Mouse (Mus musculus) heart, adult 2 months (tissue): ENCODE measurements around the gene Kcnn4.

ENCODE experiments used
- CTCF ChIP-seq: fragments of 200-600 bp; IDR thresholded peaks from 2 replicates; pipeline ENCODE4 v1.8.1; 2022; ENCODE audit warnings: antibody characterized with exemption, mild to moderate bottlenecking, moderate library complexity
- EP300 ChIP-seq: fragments of 200-500 bp; IDR thresholded peaks from 2 replicates; pipeline ENCODE4 v1.6.1; 2011; ENCODE audit warnings: low read depth, low read length, control low read depth; ENCODE audit not compliant: insufficient read depth
- POLR2A ChIP-seq: fragments of 200-500 bp; IDR thresholded peaks from 2 replicates; pipeline ENCODE4 v1.6.1; 2011; ENCODE audit warnings: mild to moderate bottlenecking, low read depth, low read length, control low read depth; ENCODE audit not compliant: insufficient read depth

DNA sequence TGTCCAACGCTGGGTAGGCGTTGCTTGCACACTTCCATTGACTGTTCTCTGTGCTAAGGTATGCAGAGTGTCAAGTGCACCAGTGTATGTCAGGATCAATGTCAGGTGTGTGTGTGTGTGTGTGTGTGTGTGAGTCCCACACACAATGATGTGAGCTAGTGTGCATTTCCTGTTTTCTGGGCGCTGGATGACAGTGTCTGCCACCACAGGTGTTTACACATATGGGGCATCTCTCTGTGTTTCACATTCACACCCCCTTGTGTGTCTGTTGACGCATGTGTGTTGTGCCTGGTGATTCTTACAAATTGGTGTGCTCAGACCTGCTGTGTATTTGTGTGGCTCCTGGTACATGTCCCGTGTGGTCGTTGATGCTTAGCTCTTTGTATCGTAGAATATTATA, 1.1 kb upstream of the Kcnn4 start:
- TF ChIP-seq CTCF: no peak
- no peak for TF ChIP-seq POLR2A
- TF ChIP-seq EP300: no peak
